Mouse (Mus musculus): ENCODE results near the gene Mcm6. TPM values are rescaled to one million over a fixed set of nuclear protein-coding genes. Genes with fewer than 3 reads are reported as not detected.
A peak's percentile ranks its signal among the peaks of the same experiment; 100 is the strongest.
"Not testable (repeated sequence)": the region's sequence is repeated elsewhere in the genome, so short reads cannot be mapped to it uniquely, and the experiment has no call there.

The Mcm6 gene
- polyA plus RNA-seq, 1 experiment = 7.6 TPM

- H3K36me3 ChIP-seq (replicated peaks; ENCODE audit: low read length) = peaks cover 92% of the 10 kb centered on the region
Measured at GRCm38 (mm10) chr1:128337708-128338320, 21.6 kb downstream of the Mcm6 start.

GRCm38 (mm10) chr1:128330313-128330712, 29.2 kb downstream of the Mcm6 start:
- H3K4me3 ChIP-seq (replicated peaks) = no peak overlapping the region
- H3K27me3 ChIP-seq (replicated peaks) = no peaks in the 10 kb centered on the region
- no peaks in the 10 kb centered on the region for H3K9me3 ChIP-seq
- peaks cover 87% of the 10 kb centered on the region for H3K36me3 ChIP-seq (replicated peaks; ENCODE audit: low read length)
- H3K4me1 ChIP-seq = peaks cover 21% of the 10 kb centered on the region
- TF ChIP-seq FLI1 (IDR thresholded peaks at IDR 0.05; ENCODE audit: low read length) (no peak), GATA1 (IDR thresholded peaks at IDR 0.05; ENCODE audit: borderline replicate concordance, low read length) (no peak)

More at GRCm38 (mm10) chr1:128337708-128338320, 21.6 kb downstream of the Mcm6 start:
- TF ChIP-seq FLI1 (IDR thresholded peaks at IDR 0.05; ENCODE audit: low read length) (no peak), GATA1 (IDR thresholded peaks at IDR 0.05; ENCODE audit: borderline replicate concordance, low read length) (no peak)
- no peaks in the 10 kb centered on the region for H3K9me3 ChIP-seq
- no peaks in the 10 kb centered on the region for H3K4me1 ChIP-seq
- no peaks in the 10 kb centered on the region for H3K27me3 ChIP-seq (replicated peaks)
- no peak overlapping the region for H3K4me3 ChIP-seq (replicated peaks)

GRCm38 (mm10) chr1:128328218-128328617, 31.2 kb downstream of the Mcm6 start, which contains the start of gene Lct:
Gene Lct (minus strand): TSS chr1:128328318.
- no peak for TF ChIP-seq FLI1 (IDR thresholded peaks at IDR 0.05; ENCODE audit: low read length)
- no peak for TF ChIP-seq GATA1 (IDR thresholded peaks at IDR 0.05; ENCODE audit: borderline replicate concordance, low read length)
- Histone ChIP-seq H3K9me3 (no peaks in the 10 kb centered on the region), H3K4me1 (peaks cover 33% of the 10 kb centered on the region), H3K36me3 (replicated peaks; ENCODE audit: low read length) (peaks cover 78% of the 10 kb centered on the region), H3K27me3 (replicated peaks) (no peaks in the 10 kb centered on the region), H3K4me3 (replicated peaks) (no peak within 1 kb of the TSS)

DNA sequence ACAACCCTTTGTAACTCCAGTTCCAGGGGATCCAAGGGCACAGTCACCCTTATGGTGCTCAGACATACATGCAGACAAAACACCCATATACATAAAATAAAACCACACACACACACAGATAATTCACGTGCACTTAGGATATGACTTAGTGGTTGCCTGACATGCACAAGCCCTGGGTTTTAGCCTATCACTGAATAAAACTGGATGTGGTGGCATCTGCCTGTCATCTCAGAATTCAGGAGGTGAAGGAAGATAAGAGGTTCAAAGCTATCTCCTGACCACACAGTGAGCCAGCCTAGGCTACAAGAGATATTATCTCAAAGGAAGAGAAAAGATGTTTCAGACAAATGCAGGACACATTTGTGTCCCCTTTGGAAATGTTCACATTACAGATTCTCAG, 32.3 kb downstream of the Mcm6 start:
- H3K4me3 ChIP-seq (replicated peaks) = no peak overlapping the region
- H3K9me3 ChIP-seq = no peaks in the 10 kb centered on the region
- peaks cover 38% of the 10 kb centered on the region for H3K4me1 ChIP-seq
- TF ChIP-seq GATA1 (IDR thresholded peaks at IDR 0.05; ENCODE audit: borderline replicate concordance, low read length) (no peak), FLI1 (IDR thresholded peaks at IDR 0.05; ENCODE audit: low read length) (no peak)
- H3K36me3 ChIP-seq (replicated peaks; ENCODE audit: low read length) = peaks cover 68% of the 10 kb centered on the region
- no peaks in the 10 kb centered on the region for H3K27me3 ChIP-seq (replicated peaks)

DNA sequence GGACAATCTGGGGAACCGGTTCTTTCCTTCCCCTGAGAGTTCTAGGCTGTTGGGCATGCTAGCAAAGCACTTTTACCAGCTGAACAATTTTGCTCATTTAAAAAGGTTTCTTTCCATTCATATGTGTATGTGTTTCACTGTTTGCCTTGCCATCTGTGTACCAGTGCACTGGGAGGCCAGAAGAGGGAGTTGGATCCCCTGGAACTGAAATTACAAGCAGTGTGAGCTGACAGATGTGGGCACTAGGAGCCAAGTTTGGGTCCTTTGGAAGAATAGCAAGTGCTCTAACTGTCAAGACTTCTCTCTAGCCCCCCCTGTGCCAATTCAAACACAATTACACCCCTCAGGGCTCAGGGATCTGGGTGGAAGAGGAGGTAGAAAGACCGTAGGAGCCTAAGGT, 34.7 kb downstream of the Mcm6 start:
- Histone ChIP-seq H3K27me3 (replicated peaks) (no peaks in the 10 kb centered on the region), H3K4me1 (peaks cover 33% of the 10 kb centered on the region), H3K9me3 (no peaks in the 10 kb centered on the region), H3K4me3 (replicated peaks) (no peak overlapping the region), H3K36me3 (replicated peaks; ENCODE audit: low read length) (peaks cover 44% of the 10 kb centered on the region)
- TF ChIP-seq FLI1 (IDR thresholded peaks at IDR 0.05; ENCODE audit: low read length) = no peak
- no peak for TF ChIP-seq GATA1 (IDR thresholded peaks at IDR 0.05; ENCODE audit: borderline replicate concordance, low read length)

DNA sequence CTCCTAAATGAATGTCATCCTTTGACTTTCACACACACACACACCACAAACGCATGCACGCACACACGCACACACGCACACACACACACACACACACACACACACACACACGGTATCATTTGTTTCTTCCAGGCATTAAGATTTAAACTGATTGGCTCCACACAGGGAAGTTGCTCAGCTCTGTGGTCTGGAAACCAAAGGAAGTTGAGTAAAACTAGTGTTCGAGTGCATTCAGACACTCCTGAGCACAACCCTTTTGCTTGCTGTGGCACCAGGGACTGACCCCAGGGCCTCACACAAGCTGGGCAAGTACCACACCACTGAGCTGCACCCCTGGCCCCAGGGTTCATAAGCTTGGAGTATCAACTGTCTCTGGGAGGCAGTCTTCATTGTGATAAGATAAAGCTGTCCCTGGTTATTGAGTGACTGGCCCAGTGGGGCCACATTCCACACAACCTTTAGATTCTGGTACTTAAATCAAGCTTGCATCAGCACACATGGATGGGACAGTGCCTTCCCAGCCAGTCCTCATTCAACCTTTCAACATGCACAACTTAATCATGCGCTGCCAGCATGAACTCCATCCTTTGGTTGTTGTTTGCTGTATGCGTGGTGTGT, 36.3 kb downstream of the Mcm6 start:
- peaks cover 29% of the 10 kb centered on the region for H3K36me3 ChIP-seq (replicated peaks; ENCODE audit: low read length)
- no peaks in the 10 kb centered on the region for H3K9me3 ChIP-seq
- peak overlapping the region; percentile 40 for H3K4me3 ChIP-seq (replicated peaks)
- TF ChIP-seq FLI1 (IDR thresholded peaks at IDR 0.05; ENCODE audit: low read length) (no peak), GATA1 (IDR thresholded peaks at IDR 0.05; ENCODE audit: borderline replicate concordance, low read length) (no peak)
- H3K4me1 ChIP-seq = peaks cover 30% of the 10 kb centered on the region
- no peaks in the 10 kb centered on the region for H3K27me3 ChIP-seq (replicated peaks)

DNA sequence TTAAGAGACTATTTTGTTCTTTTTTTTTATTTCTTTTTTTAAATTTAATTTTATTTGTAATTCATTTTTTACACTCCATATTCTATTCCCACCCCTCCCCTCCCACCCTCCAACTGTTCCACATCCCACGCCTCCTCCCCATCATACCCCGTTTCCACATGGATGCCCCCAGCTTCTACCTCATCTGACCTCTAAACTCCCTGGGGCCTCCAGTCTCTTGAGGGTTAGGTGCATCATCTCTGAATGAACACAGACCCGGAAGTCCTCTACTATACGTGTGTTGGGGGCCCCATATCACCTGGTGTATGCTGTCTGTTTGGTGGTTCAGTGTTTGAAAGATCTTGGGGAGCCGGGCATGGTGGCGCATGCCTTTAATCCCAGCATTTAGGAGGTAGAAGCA, 40.2 kb downstream of the Mcm6 start:
- H3K4me3 ChIP-seq (replicated peaks); H3K36me3 ChIP-seq (replicated peaks; ENCODE audit: low read length); H3K9me3 ChIP-seq; H3K27me3 ChIP-seq (replicated peaks): not testable (repeated sequence)
- H3K4me1 ChIP-seq = peaks cover 23% of the 10 kb centered on the region

GRCm38 (mm10) chr1:128314665-128315064, 44.8 kb downstream of the Mcm6 start:
- H3K4me3 ChIP-seq (replicated peaks) = no peak overlapping the region
- peaks cover 12% of the 10 kb centered on the region for H3K4me1 ChIP-seq
- no peak for TF ChIP-seq FLI1 (IDR thresholded peaks at IDR 0.05; ENCODE audit: low read length)
- no peaks in the 10 kb centered on the region for H3K9me3 ChIP-seq
- H3K36me3 ChIP-seq (replicated peaks; ENCODE audit: low read length) = no peaks in the 10 kb centered on the region
- peaks cover 7% of the 10 kb centered on the region for H3K27me3 ChIP-seq (replicated peaks)

- TF ChIP-seq FLI1 (IDR thresholded peaks at IDR 0.05; ENCODE audit: low read length) (no peak), GATA1 (IDR thresholded peaks at IDR 0.05; ENCODE audit: borderline replicate concordance, low read length) (no peak)
- H3K9me3 ChIP-seq = no peaks in the 10 kb centered on the region
- no peak overlapping the region for H3K4me3 ChIP-seq (replicated peaks)
- peaks cover 9% of the 10 kb centered on the region for H3K27me3 ChIP-seq (replicated peaks)
- H3K36me3 ChIP-seq (replicated peaks; ENCODE audit: low read length) = no peaks in the 10 kb centered on the region
- H3K4me1 ChIP-seq = peaks cover 6% of the 10 kb centered on the region; the same call in 1 of the 2 replicates
Measured at GRCm38 (mm10) chr1:128309043-128309442, 50.4 kb downstream of the Mcm6 start.

DNA sequence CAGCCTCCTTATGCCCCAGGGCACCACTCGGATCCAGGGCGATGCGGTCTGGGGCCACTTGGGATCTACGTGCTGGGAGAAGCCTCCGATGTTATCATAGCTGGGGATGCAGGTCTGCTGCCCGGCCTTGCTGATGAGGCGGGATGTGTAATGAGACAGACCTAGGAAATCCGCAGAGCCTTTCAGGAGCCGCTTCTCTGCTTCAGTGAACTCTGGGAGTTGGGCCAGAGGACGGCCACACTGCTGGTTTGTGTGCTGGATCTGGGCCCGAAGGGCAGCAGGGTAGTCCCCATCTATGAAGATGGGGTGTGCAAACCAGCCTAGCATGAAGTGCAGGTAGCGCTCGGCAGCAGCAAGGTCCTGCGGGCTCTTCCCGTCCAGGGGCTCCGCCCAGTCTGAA, 55.6 kb downstream of the Mcm6 start:
- H3K4me1 ChIP-seq = peaks cover 5% of the 10 kb centered on the region; the same call in 1 of the 2 replicates
- no peaks in the 10 kb centered on the region for H3K36me3 ChIP-seq (replicated peaks; ENCODE audit: low read length)
- no peak overlapping the region for H3K4me3 ChIP-seq (replicated peaks)
- TF ChIP-seq GATA1 (IDR thresholded peaks at IDR 0.05; ENCODE audit: borderline replicate concordance, low read length) = no peak
- no peak for TF ChIP-seq FLI1 (IDR thresholded peaks at IDR 0.05; ENCODE audit: low read length)
- H3K9me3 ChIP-seq = 0 out of 2 replicates have a peak, but pooled peaks cover 4% of the 10 kb centered on the region
- H3K27me3 ChIP-seq (replicated peaks) = peaks cover 4% of the 10 kb centered on the region

All from megakaryocyte, embryonic 14.5 days (primary cell).